Mouse (Mus musculus) G1E (cell line): Measurements from ENCODE around the gene Fig4.

Experiments
- CTCF ChIP-seq: IDR thresholded peaks from 2 replicates; pipeline ENCODE4 v1.5.1; 2012; ENCODE audit warnings: low read depth, low read length, inconsistent platforms, mixed read lengths
- GATA1 ChIP-seq: IDR thresholded peaks from 2 replicates; pipeline ENCODE4 v1.6.1; 2012; ENCODE audit warnings: borderline replicate concordance, low read length, inconsistent platforms, mixed read lengths
- TAL1 ChIP-seq: conservative IDR thresholded peaks from 2 replicates; pipeline ENCODE4 v1.6.1; 2012; ENCODE audit warnings: low read depth, low read length, inconsistent platforms, mixed read lengths

GRCm38 (mm10) chr10:41153229-41153750 lies 149.8 kb downstream of the Fig4 start:
- TF ChIP-seq CTCF (no peak), GATA1 (no peak), TAL1 (no peak)
